Mouse (Mus musculus) embryonic facial prominence, embryonic 14.5 days (tissue): ENCODE results near the gene Cyb561d1. TPM values are rescaled to one million over a fixed set of nuclear protein-coding genes. Genes with fewer than 3 reads are reported as not detected.

Source experiments
- ATAC-seq: fragments of 200-750 bp; cut with Nextera tagmentation; 2 replicates; pipeline ENCODE4 v1.8.0; 2017; ENCODE audit warnings: low read depth, moderate number of reproducible peaks, moderate TSS enrichment
- DNase-seq: peaks from one replicate; pipeline ENCODE4 v3.0.0-alpha.2; 2015; ENCODE audit warnings: low spot score
- H3K27ac ChIP-seq: fragments of 300-500 bp; sonication (generic); replicated peaks from 2 replicates; pipeline ENCODE4 v1.5.1; 2014; ENCODE audit warnings: low read depth, mild to moderate bottlenecking, low read length, moderate library complexity
- H3K27me3 ChIP-seq: fragments of 300-500 bp; sonication (generic); replicated peaks from 2 replicates; pipeline ENCODE4 v1.6.1; 2014; ENCODE audit warnings: low read length; ENCODE audit not compliant: control insufficient read depth, insufficient read depth
- H3K36me3 ChIP-seq: fragments of 300-500 bp; sonication (generic); 2 replicates; pipeline ENCODE4 v1.6.1; 2014; ENCODE audit warnings: low read length, mixed read lengths; ENCODE audit not compliant: control insufficient read depth, insufficient read depth
- H3K4me1 ChIP-seq: fragments of 300-500 bp; sonication (generic); 2 replicates; pipeline ENCODE4 v1.6.1; 2014; ENCODE audit warnings: antibody characterized with exemption, low read length; ENCODE audit not compliant: control insufficient read depth, insufficient read depth
- H3K4me2 ChIP-seq: fragments of 300-500 bp; sonication (generic); 2 replicates; pipeline ENCODE4 v1.6.1; 2014; ENCODE audit warnings: low read depth, mild to moderate bottlenecking, low read length, moderate library complexity, mixed read lengths
- H3K4me3 ChIP-seq: fragments of 300-500 bp; sonication (generic); 2 replicates; pipeline ENCODE4 v1.5.1; 2014; ENCODE audit warnings: low read depth, mild to moderate bottlenecking, low read length
- H3K9ac ChIP-seq: fragments of 300-500 bp; sonication (generic); 2 replicates; pipeline ENCODE4 v1.6.1; 2014; ENCODE audit warnings: low read depth, mild to moderate bottlenecking, low read length, moderate library complexity, mixed read lengths
- H3K9me3 ChIP-seq: fragments of 300-500 bp; sonication (generic); 2 replicates; pipeline ENCODE4 v1.6.1; 2016; ENCODE audit warnings: low read length; ENCODE audit not compliant: control insufficient read depth
- WGBS: fragments of 180-500 bp; shearing (Covaris S2); extraction: QIAGEN DNeasy Blood & Tissue Kit; methylation state at CpG from one replicate; pipeline ENCODE4 v1.1.7; 2014; 5-methylcytosine and 5-hydroxymethylcytosine counted together
- polyA plus RNA-seq: library from polyadenylated mRNA; unstranded; fragments of >200 nt; fragmentation: Nextera tagmentation; extraction: Ambion mirVana; gene quantifications from 2 replicates; pipeline ENCODE4 v1.2.1, GENCODE M21; 2014

The Cyb561d1 gene
- polyA plus RNA-seq, 1 experiment from 2014 or later, result 1.9 TPM

- peaks cover 48% of the 10 kb centered on the region for H3K27me3 ChIP-seq
- 4% methylated on average over 35 of the region's 67 CpGs for WGBS
These were observed 24.9 kb upstream of the Cyb561d1 start for GRCm38 (mm10) chr3:108225711-108226557.

DNA sequence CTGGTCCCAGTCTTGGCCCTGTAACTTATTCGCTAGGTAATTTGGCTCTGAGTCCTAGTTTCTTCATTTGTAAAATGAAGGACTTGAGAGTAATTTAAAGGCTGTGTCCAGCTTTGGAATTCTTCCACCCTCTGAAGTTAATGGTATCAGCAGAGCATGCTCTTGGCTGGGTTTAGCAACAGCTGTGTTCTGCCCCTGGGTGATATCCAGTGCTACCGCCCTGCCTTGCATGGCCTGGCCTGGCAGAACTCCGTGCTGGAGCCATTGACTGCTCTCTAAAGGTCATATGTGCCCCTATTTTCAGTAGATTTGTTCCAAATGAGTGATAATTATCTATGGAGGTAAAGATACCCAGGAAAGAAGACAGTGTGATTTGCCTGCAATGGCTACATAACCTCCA lies 19.6 kb upstream of the Cyb561d1 start:
- no peak for DNase-seq
- no peak overlapping the region for H3K4me2 ChIP-seq
- no peak for ATAC-seq
- H3K9ac ChIP-seq, result no peak overlapping the region
- H3K36me3 ChIP-seq, result no peaks in the 10 kb centered on the region
- WGBS, result 87% methylated on average over 3 of the region's 3 CpGs
- no peak overlapping the region for H3K4me3 ChIP-seq
- peaks cover 22% of the 10 kb centered on the region for H3K27me3 ChIP-seq
- no peaks in the 10 kb centered on the region for H3K4me1 ChIP-seq
- no peaks in the 10 kb centered on the region for H3K9me3 ChIP-seq
- H3K27ac ChIP-seq, result no peak overlapping the region

More at GRCm38 (mm10) chr3:108225711-108226557, 24.9 kb upstream of the Cyb561d1 start:
- no peak for DNase-seq
- peak overlapping the region; percentile 88 for H3K4me2 ChIP-seq
- peak; percentile 68; the same call in 1 of the 2 replicates for ATAC-seq
- H3K36me3 ChIP-seq, result no peaks in the 10 kb centered on the region
- H3K9me3 ChIP-seq, result no peaks in the 10 kb centered on the region
- peaks cover 9% of the 10 kb centered on the region; the same call in 1 of the 2 replicates for H3K4me1 ChIP-seq
- peak overlapping the region; percentile 60 for H3K9ac ChIP-seq
- H3K27ac ChIP-seq, result no peak overlapping the region
- peak overlapping the region; percentile 51 for H3K4me3 ChIP-seq

DNA sequence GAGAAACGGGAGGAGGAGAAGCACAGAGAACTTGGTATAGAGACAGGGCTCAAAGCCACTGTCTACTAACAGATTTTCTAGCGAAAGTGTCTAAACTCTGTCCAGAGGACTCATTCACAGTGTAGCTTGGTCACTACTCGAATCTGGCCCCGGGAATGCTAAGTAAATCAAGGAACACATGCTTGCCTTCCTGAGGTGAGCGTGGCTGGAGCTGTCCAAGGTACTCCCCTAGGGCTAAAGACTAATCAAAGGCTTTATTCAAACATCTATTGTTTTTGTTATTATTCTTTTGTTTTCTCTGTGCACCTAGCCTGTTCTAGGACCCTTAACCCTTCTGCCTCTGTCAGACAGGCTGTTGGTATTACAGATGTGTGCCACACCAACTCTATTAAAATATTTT lies 13.7 kb upstream of the Cyb561d1 start:
- H3K27ac ChIP-seq, result no peak overlapping the region
- no peak overlapping the region for H3K4me3 ChIP-seq
- no peaks in the 10 kb centered on the region for H3K9me3 ChIP-seq
- H3K4me2 ChIP-seq, result no peak overlapping the region
- no peak for ATAC-seq
- H3K36me3 ChIP-seq, result no peaks in the 10 kb centered on the region
- peaks cover 5% of the 10 kb centered on the region; the same call in 1 of the 2 replicates for H3K4me1 ChIP-seq
- DNase-seq, result peak; percentile 57
- H3K9ac ChIP-seq, result no peak overlapping the region
- 11% methylated on average over 5 of the region's 5 CpGs for WGBS
- H3K27me3 ChIP-seq, result no peaks in the 10 kb centered on the region; the same call in 1 of the 2 replicates

GRCm38 (mm10) chr3:108212406-108212805 lies 11.4 kb upstream of the Cyb561d1 start:
- 0 out of 2 replicates have a peak, but pooled peaks cover 2% of the 10 kb centered on the region for H3K36me3 ChIP-seq
- H3K27me3 ChIP-seq, result no peaks in the 10 kb centered on the region; the same call in 1 of the 2 replicates
- WGBS, result 81% methylated on average over 8 of the region's 8 CpGs
- H3K4me2 ChIP-seq, result no peak overlapping the region
- no peaks in the 10 kb centered on the region for H3K9me3 ChIP-seq
- no peak overlapping the region for H3K27ac ChIP-seq
- H3K9ac ChIP-seq, result no peak overlapping the region
- H3K4me1 ChIP-seq, result peaks cover 15% of the 10 kb centered on the region
- DNase-seq, result no peak
- ATAC-seq, result no peak
- H3K4me3 ChIP-seq, result no peak overlapping the region

DNA sequence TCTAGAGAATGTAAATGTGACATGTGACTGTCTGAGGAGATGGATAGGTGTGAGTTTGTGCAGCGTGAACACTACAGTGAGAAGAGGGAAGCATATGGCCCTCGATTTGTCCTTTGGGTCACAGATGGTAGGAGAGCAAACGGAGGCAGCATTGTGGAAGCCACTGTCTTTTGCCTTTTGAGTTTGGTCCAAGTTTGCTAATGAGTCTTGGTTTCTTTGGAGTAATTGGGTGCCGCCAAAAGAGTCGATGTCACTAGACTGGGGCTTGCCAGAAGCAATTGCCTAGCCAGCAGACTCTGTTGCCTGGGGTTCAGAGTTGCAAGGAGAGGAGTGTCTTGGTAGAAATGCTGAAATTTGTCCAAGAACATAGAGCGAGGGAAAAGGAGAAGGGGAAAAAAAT lies 10.8 kb upstream of the Cyb561d1 start:
- DNase-seq (no peak), ATAC-seq (no peak)
- WGBS, result 86% methylated on average over 6 of the region's 6 CpGs
- no peak overlapping the region for H3K4me2 ChIP-seq
- H3K9me3 ChIP-seq, result no peaks in the 10 kb centered on the region
- H3K27ac ChIP-seq, result no peak overlapping the region
- no peak overlapping the region for H3K9ac ChIP-seq
- H3K4me1 ChIP-seq, result peaks cover 19% of the 10 kb centered on the region
- H3K27me3 ChIP-seq, result no peaks in the 10 kb centered on the region; the same call in 1 of the 2 replicates
- peaks cover 6% of the 10 kb centered on the region; the same call in 1 of the 2 replicates for H3K36me3 ChIP-seq
- no peak overlapping the region for H3K4me3 ChIP-seq

- DNase-seq (peak; percentile 75), ATAC-seq (peak; percentile 83)
- Histone ChIP-seq H3K4me3 (peak within 1 kb of the TSS; percentile 55), H3K36me3 (peaks cover 17% of the 10 kb centered on the region), H3K4me1 (peaks cover 23% of the 10 kb centered on the region), H3K9ac (peak within 1 kb of the TSS; percentile 83), H3K9me3 (no peaks in the 10 kb centered on the region), H3K27me3 (no peaks in the 10 kb centered on the region; the same call in 1 of the 2 replicates), H3K27ac (peak within 1 kb of the TSS; percentile 93), H3K4me2 (peak within 1 kb of the TSS; percentile 90)
- WGBS, result 0% methylated on average over 13 of the region's 14 CpGs
These were observed 9.7 kb upstream of the Cyb561d1 start, which contains the start of gene Atxn7l2 for GRCm38 (mm10) chr3:108210771-108211139. Atxn7l2 (minus strand) TSS chr3:108210934.

DNA sequence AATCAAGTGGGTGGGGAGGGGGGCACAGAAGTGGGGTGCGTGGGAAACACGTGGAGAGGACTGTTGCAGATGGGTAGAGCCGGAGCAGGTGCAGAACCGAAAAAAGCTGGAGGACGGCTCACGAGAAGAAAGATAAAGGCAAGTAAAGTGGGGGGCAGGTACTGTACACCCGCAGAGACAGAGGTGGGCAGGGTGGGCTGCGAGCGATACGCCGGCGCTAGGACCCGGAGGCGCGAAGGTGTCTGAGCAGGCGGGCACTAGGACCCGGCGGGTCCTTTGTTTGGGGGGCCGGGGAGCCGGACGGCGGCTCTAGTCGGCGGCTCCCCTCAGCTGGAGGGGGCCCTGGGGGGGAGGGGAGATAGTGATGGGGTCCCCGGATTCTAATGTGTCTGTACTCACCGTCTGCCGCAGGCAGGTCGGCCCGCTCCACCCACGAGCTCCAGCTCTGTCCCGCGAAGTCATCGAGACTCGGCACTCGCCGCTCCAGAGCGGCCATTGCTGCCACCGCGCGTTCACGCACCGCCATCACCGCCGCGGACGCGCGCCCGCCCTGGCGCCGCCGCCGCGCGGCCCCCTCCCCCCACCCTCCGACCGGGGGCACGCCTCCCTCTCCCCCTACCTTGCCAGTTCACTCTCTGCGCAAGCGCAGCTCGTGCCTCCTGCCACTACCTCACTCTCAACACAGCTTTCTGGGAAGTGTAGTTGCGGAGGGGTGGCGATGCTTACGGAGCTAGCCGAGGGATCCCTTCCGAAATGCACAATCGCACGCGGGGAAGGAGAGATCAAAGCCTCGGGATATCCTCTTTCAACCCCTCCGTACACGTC lies 9.1 kb upstream of the Cyb561d1 start:
- Histone ChIP-seq H3K9ac (peak overlapping the region; percentile 83), H3K27me3 (no peaks in the 10 kb centered on the region; the same call in 1 of the 2 replicates), H3K4me2 (peak overlapping the region; percentile 90), H3K36me3 (peaks cover 23% of the 10 kb centered on the region), H3K9me3 (no peaks in the 10 kb centered on the region), H3K27ac (peak overlapping the region; percentile 93), H3K4me3 (peak overlapping the region; percentile 55), H3K4me1 (peaks cover 23% of the 10 kb centered on the region)
- ATAC-seq, result peak; percentile 95
- WGBS, result 0% methylated on average over 22 of the region's 72 CpGs
- DNase-seq, result peak; percentile 99

DNA sequence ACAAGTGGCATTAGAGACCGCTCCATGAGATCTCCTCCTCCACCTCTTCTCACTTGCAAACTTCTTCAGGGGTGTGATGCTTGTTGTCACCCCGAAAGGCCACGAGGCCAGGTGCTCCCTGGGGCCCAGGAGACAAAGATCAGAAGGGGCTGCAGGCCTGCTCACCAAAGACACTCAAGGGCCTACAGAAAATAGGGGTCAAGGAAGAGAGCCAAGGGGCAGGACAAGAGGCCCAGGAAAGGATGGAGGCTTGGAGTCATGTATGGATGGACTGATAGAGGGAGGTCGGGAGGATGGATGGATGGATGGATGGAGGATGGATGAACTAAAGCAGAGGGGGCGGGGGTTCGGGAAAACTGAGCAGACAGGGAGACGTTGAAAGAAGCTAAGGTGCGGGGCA lies 8.5 kb upstream of the Cyb561d1 start:
- no peak for ATAC-seq
- H3K27ac ChIP-seq, result peak overlapping the region; percentile 93
- WGBS, result 3% methylated on average over 8 of the region's 8 CpGs

More for the DNA sequence above, 8.5 kb upstream of the Cyb561d1 start:
- Histone ChIP-seq H3K27me3 (no peaks in the 10 kb centered on the region; the same call in 1 of the 2 replicates), H3K4me2 (peak overlapping the region; percentile 90), H3K4me1 (peaks cover 23% of the 10 kb centered on the region), H3K9ac (peak overlapping the region; percentile 83), H3K36me3 (peaks cover 29% of the 10 kb centered on the region), H3K9me3 (no peaks in the 10 kb centered on the region), H3K4me3 (peak overlapping the region; percentile 55)
- DNase-seq, result no peak
